Mouse (Mus musculus) urinary bladder, postnatal 25 days (tissue): ENCODE results near the gene Stard10.

Source experiments
- DNase-seq: peaks from one replicate; pipeline ENCODE4 v3.0.0; 2022; ENCODE audit warnings: low spot score

Gene Stard10

DNA sequence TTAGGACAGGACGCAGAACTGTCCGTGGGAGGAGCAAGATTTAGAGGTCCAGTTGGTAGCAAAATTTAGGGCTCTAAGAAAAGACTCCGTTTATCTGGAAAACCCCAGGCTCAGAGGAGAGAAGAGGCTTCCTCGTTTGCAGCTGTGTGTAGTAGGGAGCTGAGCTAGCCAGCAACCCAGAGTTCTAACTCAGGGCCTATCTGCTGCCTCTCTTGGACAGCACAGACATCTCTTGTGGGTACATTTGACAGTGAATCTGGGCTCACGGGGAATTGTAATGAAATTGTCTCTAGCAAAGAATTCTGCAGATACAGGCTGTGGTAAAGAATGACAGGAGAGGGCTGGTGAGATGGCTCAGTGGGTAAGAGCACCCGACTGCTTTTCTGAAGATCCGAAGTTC is 14.2 kb upstream of the Stard10 start:
- DNase-seq = no peak

- no peak for DNase-seq
Observed at GRCm38 (mm10) chr7:101306841-101307240, 10.0 kb upstream of the Stard10 start.

DNA sequence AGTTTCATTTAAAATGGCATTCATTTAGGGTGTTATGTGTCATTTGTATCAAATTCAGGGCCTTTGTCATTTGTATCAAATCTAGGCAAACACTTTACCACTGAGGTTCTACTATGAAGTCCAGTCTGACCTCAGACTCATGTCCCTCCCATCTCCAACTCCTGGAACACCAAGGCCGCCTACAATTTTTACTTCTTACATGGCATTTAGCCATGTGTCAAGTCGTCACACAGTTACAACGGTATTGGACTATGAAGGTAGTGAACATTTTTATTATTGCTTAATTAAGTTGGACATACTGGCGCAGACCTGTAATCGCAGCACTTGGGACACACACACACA is 6.9 kb upstream of the Stard10 start:
- no peak for DNase-seq

DNA sequence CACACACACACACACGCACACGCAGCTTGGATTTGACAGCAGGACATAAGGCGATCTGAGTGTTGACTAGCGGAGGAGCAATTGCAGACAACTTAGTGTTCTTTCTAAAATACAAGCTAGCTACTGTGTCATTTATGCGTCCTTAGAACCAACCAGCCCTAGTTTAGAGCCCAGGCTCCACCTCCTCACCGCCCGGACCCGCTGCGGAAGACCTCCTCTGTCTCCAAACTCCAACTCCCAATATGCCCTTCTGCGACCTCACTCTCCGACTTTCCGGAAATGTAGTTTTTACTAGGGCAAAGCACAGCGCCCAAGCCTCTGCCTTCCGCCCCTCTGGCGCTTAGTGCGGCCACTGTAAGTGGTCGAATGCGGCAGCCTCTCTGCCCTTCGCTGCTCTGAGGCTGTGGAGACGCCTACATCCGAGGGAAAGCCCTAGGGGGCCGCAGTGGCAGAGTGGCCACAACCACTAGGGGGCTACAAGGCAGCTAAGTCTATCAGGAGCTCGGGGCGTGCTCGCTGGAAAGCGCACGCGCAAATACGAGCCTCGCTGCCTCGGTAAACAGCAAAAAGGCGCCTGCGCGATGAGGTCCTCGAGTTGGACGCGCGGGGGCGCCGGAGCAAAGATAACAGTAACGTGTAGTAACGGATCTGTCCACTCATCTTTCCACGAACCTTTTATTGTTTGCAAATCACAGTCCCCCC is 6.4 kb upstream of the Stard10 start:
- peak; percentile 95 for DNase-seq

- no peak for DNase-seq
Observed at GRCm38 (mm10) chr7:101311061-101311460, 5.8 kb upstream of the Stard10 start.

- no peak for DNase-seq
Observed at GRCm38 (mm10) chr7:101313033-101313432, 3.9 kb upstream of the Stard10 start.

DNA sequence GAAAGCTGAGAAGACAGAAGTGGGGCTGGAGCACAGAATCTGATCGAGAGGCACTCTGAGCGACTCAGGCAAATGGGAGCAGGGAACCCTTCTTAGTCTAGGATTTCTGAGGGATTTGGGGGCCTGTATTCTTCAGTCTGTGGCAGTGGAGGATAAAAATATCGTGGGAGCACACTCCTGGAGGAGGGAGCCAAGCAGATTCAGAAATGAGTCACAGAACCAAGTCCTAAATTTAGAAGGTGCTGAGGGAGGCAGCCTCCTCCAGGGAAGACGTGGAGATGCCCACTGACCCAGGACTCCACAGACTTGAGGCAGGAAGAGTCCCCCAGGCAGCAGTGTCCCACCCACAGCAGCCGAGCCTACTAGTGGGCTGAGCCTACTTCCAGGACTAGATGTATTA is 2.5 kb upstream of the Stard10 start:
- DNase-seq = no peak

DNA sequence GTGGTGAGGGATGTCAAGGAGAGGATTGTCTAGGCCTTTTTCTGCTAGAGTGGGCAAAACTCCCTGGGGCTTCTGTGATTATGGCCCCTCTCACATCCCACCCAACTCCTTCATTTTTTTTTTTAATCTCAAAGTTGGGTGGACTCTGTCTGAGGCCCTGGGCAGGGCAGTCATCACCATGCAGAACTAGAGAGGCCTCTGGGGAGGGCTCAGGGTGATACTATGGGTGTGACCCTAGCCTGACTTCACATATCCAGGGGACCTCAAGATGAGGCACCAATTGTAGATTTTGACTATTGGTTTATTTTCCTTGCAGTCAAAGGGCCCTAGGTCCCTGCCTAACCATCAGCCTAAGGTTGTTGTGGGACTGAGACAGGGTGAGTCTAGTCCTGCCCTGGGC is 1.2 kb upstream of the Stard10 start:
- DNase-seq = no peak

- no peak for DNase-seq
Observed at GRCm38 (mm10) chr7:101316591-101317001, 290 bp upstream of the Stard10 start.

- no peak for DNase-seq
Observed at GRCm38 (mm10) chr7:101318848-101319247, 2.0 kb downstream of the Stard10 start.

GRCm38 (mm10) chr7:101319796-101320195 is 2.9 kb downstream of the Stard10 start:
- no peak for DNase-seq

GRCm38 (mm10) chr7:101320399-101321217 is 3.7 kb downstream of the Stard10 start:
- DNase-seq = peak; percentile 26

DNA sequence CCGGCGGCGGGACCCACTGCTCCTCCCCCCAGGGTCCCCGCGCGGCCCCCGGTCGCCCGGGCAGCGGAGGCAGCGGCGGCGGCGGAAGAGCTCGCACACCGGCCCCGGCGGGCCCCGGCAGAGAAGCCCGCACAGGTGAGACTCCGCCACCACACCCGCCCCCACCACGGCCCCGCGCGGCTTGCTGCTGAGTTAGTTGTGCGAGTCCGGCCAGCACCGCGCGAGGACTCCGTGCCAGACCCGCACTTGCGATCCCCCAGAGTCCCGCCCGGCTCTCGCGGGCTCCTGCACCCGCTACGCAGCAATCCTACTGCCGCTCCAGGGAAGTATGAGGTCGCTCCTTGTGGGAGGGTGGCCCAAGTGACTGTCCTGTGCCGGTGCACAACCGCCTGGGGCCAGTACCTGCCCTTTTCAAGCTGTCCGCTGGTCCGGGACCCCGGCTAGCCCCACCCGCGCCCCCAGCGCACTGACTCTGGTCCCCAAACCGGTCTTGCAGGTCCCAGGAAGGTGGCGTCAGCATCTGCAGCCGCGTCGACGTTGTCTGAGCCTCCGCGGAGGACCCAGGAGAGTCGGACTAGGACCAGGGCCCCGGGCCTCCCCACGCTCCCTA is 4.4 kb downstream of the Stard10 start:
- peak; percentile 54 for DNase-seq

- DNase-seq = no peak
Observed at GRCm38 (mm10) chr7:101323141-101323594, 6.3 kb downstream of the Stard10 start.

GRCm38 (mm10) chr7:101324142-101324962 is 7.5 kb downstream of the Stard10 start:
- no peak for DNase-seq

- DNase-seq = no peak
Observed at GRCm38 (mm10) chr7:101326006-101326405, 9.1 kb downstream of the Stard10 start.

GRCm38 (mm10) chr7:101327263-101327662 is 10.4 kb downstream of the Stard10 start:
- no peak for DNase-seq

DNA sequence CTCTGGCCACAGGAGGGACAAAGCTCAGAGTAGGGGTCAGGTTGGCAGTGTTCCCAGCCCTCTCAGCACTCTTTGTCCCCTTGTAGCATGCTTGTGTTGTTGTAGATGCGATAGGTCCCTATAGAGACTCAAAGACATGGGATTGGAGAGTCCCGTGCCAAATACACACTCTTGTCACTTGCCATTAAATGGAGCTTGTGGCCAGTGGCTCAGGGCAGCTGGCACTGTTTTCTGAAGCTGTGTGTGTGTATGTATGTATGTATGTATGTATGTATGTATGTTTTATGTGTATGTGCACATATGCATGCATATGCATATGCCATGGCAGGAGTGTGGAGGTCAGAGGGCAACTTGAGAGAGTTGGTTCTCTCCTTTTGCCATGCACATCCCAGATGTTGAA is 10.9 kb downstream of the Stard10 start:
- no peak for DNase-seq

GRCm38 (mm10) chr7:101328621-101329158 is 11.8 kb downstream of the Stard10 start:
- no peak for DNase-seq

DNA sequence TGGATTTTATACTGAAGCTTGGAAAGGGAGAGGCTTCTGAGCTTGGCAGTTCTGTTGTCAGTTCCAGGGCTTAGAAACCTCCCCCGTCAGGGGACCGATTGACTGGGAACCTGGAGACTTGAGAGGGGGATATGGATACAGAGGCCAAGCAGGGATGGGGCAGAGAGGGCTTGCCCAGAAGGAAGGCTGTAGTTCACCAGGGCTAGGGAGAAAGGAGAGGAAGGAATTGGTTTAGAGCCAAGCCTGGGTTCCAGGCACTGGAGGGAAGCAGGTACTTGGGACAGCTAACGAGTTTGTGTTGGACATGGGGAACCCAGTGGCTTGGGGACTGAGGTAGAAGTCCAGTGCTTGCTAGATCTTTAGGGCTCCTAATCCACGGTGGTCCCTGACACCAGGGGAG is 12.7 kb downstream of the Stard10 start:
- DNase-seq = no peak

- DNase-seq = no peak
Observed at GRCm38 (mm10) chr7:101330074-101330840, 13.4 kb downstream of the Stard10 start.
